Mouse (Mus musculus) G1E-ER4 (cell line): Measurements from ENCODE around the gene Ptprq. TPM values are rescaled to one million over a fixed set of nuclear protein-coding genes. Genes with fewer than 3 reads are reported as not detected.

ENCODE experiments used
- GATA1 ChIP-seq: IDR thresholded peaks from one replicate; pipeline ENCODE4 v1.8.0; 2012; ENCODE audit warnings: low read length, inconsistent platforms
- polyA plus RNA-seq: library from polyadenylated mRNA; stranded (reverse); fragments of >175 nt; gene quantifications from 2 replicates; pipeline ENCODE4 v1.2.3, GENCODE M21; 2012

The Ptprq gene
- polyA plus RNA-seq, 1 experiment: not detected

DNA sequence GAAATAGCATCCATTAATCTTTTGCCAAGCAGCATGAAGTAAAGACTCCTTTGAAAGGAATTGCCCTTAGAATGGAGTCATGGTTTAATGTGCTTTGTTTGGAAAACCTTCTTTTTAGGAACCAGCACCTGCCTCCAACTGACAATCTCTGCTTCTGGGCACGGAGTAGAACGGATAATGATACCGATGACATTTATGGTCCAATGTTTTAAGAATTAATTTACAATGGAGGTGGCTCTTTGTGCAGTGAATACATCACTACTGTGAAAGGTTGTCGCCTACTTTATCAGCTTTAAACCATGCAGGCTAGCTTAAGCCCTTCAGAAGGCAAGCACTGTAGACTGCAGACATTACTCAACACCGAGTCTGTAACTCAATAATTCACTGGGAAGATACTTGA is 248.1 kb downstream of the Ptprq start:
- no peak for TF ChIP-seq GATA1

DNA sequence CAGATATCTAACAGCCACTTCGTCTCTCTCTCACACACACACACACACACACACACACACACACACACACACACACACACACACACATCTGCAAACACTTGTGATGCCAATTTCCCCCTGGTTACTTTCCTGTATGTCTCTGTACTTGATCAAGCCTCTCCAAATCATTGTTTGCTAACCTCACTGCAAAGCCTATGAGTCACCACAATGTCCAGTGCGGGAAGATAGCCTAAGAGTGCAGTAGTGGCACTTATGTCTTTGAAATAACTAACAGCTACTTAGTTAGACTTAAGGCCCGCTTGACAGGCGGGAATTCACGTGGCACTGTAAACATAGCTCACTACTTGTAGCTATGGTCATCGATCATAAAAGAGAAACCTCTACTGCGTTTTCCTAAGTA is 252.0 kb downstream of the Ptprq start:
- TF ChIP-seq GATA1: no peak

Other genes starting within 250 kb of the Ptprq start
- not detected in 2 replicates for gene Myf5, start 233.9 kb downstream of the Ptprq start, polyA plus RNA-seq
- not detected in 2 replicates for gene Myf6, start 225.3 kb downstream of the Ptprq start, polyA plus RNA-seq
- not detected in 2 replicates for gene Otogl, start 192.1 kb upstream of the Ptprq start, polyA plus RNA-seq